Mouse (Mus musculus) cortical plate, adult 2 months (tissue): Measurements from ENCODE around the gene Pkd2. TPM values are rescaled to one million over a fixed set of nuclear protein-coding genes. Genes with fewer than 3 reads are reported as not detected.
A peak's percentile ranks its signal among the peaks of the same experiment; 100 is the strongest.

ENCODE experiments used
- H3K27ac ChIP-seq: fragments of 200-500 bp; 2 replicates; pipeline ENCODE4 v1.5.1; 2012; ENCODE audit warnings: low read length, control low read depth, inconsistent platforms; ENCODE audit not compliant: insufficient read depth
- H3K4me1 ChIP-seq: fragments of 200-500 bp; 2 replicates; pipeline ENCODE4 v1.6.1; 2011; ENCODE audit warnings: low read length; ENCODE audit not compliant: control insufficient read depth, insufficient read depth
- H3K4me3 ChIP-seq: fragments of 200-500 bp; 2 replicates; pipeline ENCODE4 v1.5.1; 2011; ENCODE audit warnings: mild to moderate bottlenecking, low read length, control low read depth; ENCODE audit not compliant: insufficient read depth
- CTCF ChIP-seq: fragments of 200-500 bp; IDR thresholded peaks from 2 replicates; pipeline ENCODE4 v1.5.1; 2011; ENCODE audit warnings: mild to moderate bottlenecking, control low read depth, low read length; ENCODE audit not compliant: insufficient read depth; ENCODE audit errors: extremely low read depth
- POLR2A ChIP-seq: fragments of 200-500 bp; IDR thresholded peaks from 2 replicates; pipeline ENCODE4 v1.6.1; 2011; ENCODE audit warnings: mild to moderate bottlenecking, low read length, control low read depth; ENCODE audit not compliant: insufficient read depth; ENCODE audit errors: extremely low read depth
- polyA plus RNA-seq: library from polyadenylated mRNA; depleted of rRNA; stranded (reverse); fragments of >200 nt; gene quantifications from 2 replicates; pipeline ENCODE4 v1.2.3, GENCODE M21; 2012; rRNA removed

Pkd2 gene
- polyA plus RNA-seq, 1 experiment = 28.4 TPM

DNA sequence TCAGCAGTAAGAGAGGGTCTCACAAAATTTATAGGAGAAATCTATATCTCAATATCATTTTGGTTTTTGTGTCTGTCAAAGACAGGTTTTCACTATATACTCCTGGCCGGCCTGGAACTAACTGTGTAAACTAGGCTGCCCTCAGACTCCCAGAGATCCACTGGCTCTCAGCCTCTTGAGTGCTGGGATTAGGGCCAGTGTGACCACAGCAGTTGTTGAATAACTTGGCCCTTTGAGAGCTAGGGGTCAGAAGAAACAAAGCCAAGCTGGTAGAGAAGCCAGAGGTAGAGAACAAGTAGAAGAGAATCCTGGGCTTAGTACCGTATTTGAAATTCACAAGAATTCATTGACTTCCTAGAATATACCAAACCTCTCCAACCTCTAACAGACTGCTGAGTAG lies 45.6 kb downstream of the Pkd2 start:
- H3K27ac ChIP-seq = no peak overlapping the region
- TF ChIP-seq POLR2A (no peak), CTCF (no peak)
- H3K4me3 ChIP-seq = no peak overlapping the region
- no peaks in the 10 kb centered on the region for H3K4me1 ChIP-seq

DNA sequence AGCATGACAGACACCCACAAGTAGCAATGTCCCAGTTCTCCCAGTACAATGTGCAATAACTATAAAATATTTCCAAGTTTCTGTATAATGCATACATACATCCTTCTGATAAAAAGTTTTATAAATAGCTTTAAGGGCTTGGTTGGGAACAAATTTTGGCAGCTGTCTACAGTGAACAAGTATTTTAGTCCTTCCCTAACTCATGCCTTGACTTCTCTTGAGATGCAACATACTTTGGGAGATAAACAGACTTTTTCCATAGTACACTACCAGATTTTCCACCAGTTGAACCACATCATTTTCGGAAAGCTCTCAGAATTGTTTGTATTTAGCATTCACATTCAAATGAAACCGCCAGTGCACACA lies 48.6 kb downstream of the Pkd2 start:
- no peak for TF ChIP-seq CTCF
- TF ChIP-seq POLR2A = no peak
- peaks cover 2% of the 10 kb centered on the region; the same call in 1 of the 2 replicates for H3K4me1 ChIP-seq
- H3K4me3 ChIP-seq = peak overlapping the region; percentile 92
- H3K27ac ChIP-seq = no peak overlapping the region

DNA sequence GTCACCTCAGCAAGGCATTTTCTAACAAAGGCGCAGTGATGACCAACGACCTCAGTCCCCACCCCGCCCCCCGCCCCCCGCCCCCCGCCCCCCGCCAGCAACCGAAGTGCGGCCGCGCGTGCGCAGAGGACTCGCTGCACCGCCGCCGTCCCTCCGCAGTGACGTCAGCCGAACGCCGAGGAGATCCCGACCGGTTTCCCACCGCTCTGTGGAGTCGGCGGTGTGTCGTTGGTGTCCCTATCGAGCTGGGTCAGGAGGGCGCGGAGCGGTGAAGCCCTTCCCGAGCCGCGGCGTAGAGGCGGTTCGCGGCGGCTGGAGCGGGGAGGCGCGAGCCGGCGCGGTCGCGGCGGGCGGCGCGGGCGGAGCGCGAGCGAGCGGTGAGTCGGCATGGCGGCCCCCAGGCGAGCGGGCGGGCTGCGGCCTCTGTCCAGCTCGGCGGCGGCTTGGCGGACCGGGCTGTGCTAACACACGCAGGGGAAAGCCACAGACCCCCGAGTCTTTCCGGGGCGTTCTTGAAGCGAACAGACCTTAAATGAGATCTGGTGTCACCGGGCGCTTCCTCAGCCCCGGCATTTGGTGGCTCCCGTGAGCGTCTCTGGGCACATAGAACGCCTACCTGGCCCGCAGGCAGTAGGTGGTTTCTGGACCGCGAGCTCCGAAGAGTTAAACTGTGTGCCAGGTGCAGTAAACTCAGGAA lies 49.1 kb downstream of the Pkd2 start, which contains the start of gene BC005561:
Gene BC005561, plus strand, starts transcription at position 158 of the 697 bp plus-strand sequence.
- Histone ChIP-seq H3K4me1 (peaks cover 2% of the 10 kb centered on the region; the same call in 1 of the 2 replicates), H3K27ac (peak within 1 kb of the TSS; percentile 98), H3K4me3 (peak within 1 kb of the TSS; percentile 92)
- no peak for TF ChIP-seq CTCF
- TF ChIP-seq POLR2A = peak; percentile 78; the same call in 1 of the 2 replicates

DNA sequence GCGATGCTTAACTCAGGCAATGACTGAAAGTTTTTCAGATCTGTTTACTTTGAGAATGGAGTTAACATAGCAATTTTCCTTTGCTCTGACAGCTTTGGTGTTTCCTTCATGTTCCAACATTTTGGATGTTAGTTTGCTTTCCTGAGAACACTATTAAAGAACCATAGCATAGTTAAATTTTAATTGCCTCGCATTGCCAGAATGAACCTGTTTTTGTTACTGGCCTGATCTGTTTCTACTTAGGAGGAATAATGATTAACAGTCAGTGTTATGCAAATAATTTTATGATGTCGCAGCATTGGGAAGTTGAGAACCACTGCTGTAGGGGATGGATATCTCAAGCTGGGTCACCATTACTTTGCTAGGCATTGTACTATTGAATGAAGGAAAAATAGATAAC lies 52.0 kb downstream of the Pkd2 start:
- H3K27ac ChIP-seq = no peak overlapping the region
- no peak overlapping the region for H3K4me3 ChIP-seq
- peaks cover 2% of the 10 kb centered on the region; the same call in 1 of the 2 replicates for H3K4me1 ChIP-seq
- TF ChIP-seq CTCF = no peak
- TF ChIP-seq POLR2A = no peak

DNA sequence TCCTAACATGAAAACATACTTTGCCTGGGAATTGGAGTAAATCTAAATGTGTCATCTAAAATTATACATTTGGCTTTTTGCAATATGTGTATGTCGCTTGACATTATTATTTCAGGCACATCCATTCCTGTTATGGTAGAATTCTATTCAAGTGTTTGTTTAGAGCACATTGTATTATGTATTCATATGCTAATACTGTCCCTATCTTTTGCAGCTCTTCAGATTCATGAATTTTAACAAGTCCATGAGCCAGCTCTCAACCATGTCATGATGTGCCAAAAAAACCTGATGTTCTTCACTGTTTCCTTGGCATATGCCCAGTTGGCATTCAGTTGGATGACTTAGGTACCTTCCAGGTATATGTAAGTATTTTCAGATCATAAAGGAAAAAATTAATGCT lies 79.4 kb downstream of the Pkd2 start:
- H3K4me3 ChIP-seq = no peak overlapping the region
- no peaks in the 10 kb centered on the region for H3K4me1 ChIP-seq
- no peak for TF ChIP-seq POLR2A
- TF ChIP-seq CTCF = no peak
- H3K27ac ChIP-seq = no peak overlapping the region

DNA sequence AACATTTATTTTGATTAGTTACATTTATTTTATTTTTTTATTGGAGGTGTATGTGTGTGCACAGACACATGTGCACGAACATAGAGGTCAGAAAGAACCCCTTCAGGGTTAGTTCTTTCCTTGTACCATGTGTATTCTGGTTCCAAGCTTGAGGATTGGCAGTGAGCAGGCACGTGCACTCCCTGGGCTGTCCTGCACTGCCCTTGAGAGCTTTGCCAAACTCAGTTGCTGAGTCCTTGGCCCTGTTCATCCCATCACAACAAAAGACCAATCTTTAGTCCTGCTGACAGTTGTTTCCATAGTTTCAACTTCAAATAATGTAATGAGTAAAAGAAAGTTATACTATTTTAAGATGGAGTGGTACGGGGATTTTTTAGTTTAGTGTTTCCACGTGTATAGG lies 80.1 kb downstream of the Pkd2 start:
- Histone ChIP-seq H3K27ac (no peak overlapping the region), H3K4me3 (no peak overlapping the region), H3K4me1 (no peaks in the 10 kb centered on the region)
- TF ChIP-seq CTCF (no peak), POLR2A (no peak)

Other genes starting within 250 kb of the Pkd2 start
- 0.08 and 0.10 TPM in 2 replicates for gene Ibsp, start 160.3 kb upstream of the Pkd2 start, polyA plus RNA-seq
- not detected in 2 replicates for gene Mepe, start 134.1 kb upstream of the Pkd2 start, polyA plus RNA-seq
- gene Spp1, start 24.3 kb upstream of the Pkd2 start, polyA plus RNA-seq = 17.0 and 18.6 TPM in 2 replicates
- 3.5 TPM in 2 replicates for gene BC005561, start 48.9 kb downstream of the Pkd2 start, polyA plus RNA-seq